8 mouse cellular contexts compared by ENCODE assay signal in genomic region chr2:166712310-166712709, GRCm38 (mm10). TPM values are rescaled to one million over a fixed set of nuclear protein-coding genes. Genes with fewer than 3 reads are reported as not detected.
A peak's percentile ranks its signal among the peaks of the same experiment; 100 is the strongest.
DNase-seq lines count a peak whose midpoint lies in the region; ATAC-seq and TF ChIP-seq lines count a peak whose summit lies in the region.

No protein-coding gene starts in this region.

- no peaks in the 10 kb centered on the region for H3K4me1 ChIP-seq in brown adipose tissue, adult 24 weeks (ENCODE audit: control insufficient read depth, insufficient read depth, insufficient read length, low read length)
- H3K4me1 ChIP-seq in hindbrain, embryonic 15.5 days (replicated peaks), result peaks cover 41% of the 10 kb centered on the region
- H3K4me1 ChIP-seq in midbrain, embryonic 15.5 days, result peaks cover 24% of the 10 kb centered on the region

- peak overlapping the region; percentile 96 for H3K4me3 ChIP-seq in layer of hippocampus, adult 2 months
- peak overlapping the region; percentile 68 for H3K4me3 ChIP-seq in brown adipose tissue, adult 24 weeks (ENCODE audit: insufficient read depth, low read depth, low read length)
- H3K4me3 ChIP-seq in hindbrain, embryonic 15.5 days, result peak overlapping the region; percentile 79
- peak overlapping the region; percentile 76 for H3K4me3 ChIP-seq in midbrain, embryonic 15.5 days

- peak in 1 of 2 experiments; percentile 35 for DNase-seq in layer of hippocampus, adult 2 months (ENCODE audit: low spot score in 2 of 2)
- no peak for DNase-seq in layer of hippocampus, adult 9-10 months (ENCODE audit: low spot score)
- no peak for DNase-seq in adrenal gland, postnatal 4 days (ENCODE audit: low spot score in 2 of 2)
- no peak for DNase-seq in cerebellum, adult 8-10 months
- DNase-seq in c-Kit-positive CD71-positive TER-119-positive erythroid progenitor cells, embryonic 14.5 days (ENCODE audit: low spot score), result no peak

- no peaks in the 10 kb centered on the region for H3K36me3 ChIP-seq in hindbrain, embryonic 15.5 days
- H3K36me3 ChIP-seq in midbrain, embryonic 15.5 days (replicated peaks), result no peaks in the 10 kb centered on the region

- peak overlapping the region; percentile 48; the same call in 1 of the 2 replicates for H3K9ac ChIP-seq in hindbrain, embryonic 15.5 days
- H3K9ac ChIP-seq in midbrain, embryonic 15.5 days, result peak overlapping the region; percentile 44; the same call in 1 of the 2 replicates

- H3K4me2 ChIP-seq in hindbrain, embryonic 15.5 days, result peak overlapping the region; percentile 65
- H3K4me2 ChIP-seq in midbrain, embryonic 15.5 days, result peak overlapping the region; percentile 66

- no peak for ATAC-seq in hindbrain, embryonic 15.5 days (ENCODE audit: low FRiP score, low read depth)
- no peak for ATAC-seq in midbrain, embryonic 15.5 days (replicated peaks)

- under 1% methylated on average over 4 of the region's 4 CpGs for WGBS in hindbrain, embryonic 15.5 days
- WGBS in midbrain, embryonic 15.5 days, result 0% methylated on average over 4 of the region's 4 CpGs

- no peaks in the 10 kb centered on the region for H3K9me3 ChIP-seq in hindbrain, embryonic 15.5 days
- no peaks in the 10 kb centered on the region for H3K9me3 ChIP-seq in midbrain, embryonic 15.5 days

- peak overlapping the region; percentile 89 for H3K27ac ChIP-seq in layer of hippocampus, adult 2 months
- H3K27ac ChIP-seq in brown adipose tissue, adult 24 weeks (replicated peaks; ENCODE audit: low read depth, low read length), result no peak overlapping the region
- peak overlapping the region; percentile 74 for H3K27ac ChIP-seq in hindbrain, embryonic 15.5 days (replicated peaks)
- 0 out of 2 replicates have a peak overlapping the region, but pooled peaks have one; percentile 48 for H3K27ac ChIP-seq in midbrain, embryonic 15.5 days

- H3K27me3 ChIP-seq in hindbrain, embryonic 15.5 days, result 0 out of 2 replicates have a peak, but pooled peaks cover 6% of the 10 kb centered on the region
- H3K27me3 ChIP-seq in midbrain, embryonic 15.5 days (replicated peaks), result no peaks in the 10 kb centered on the region

- TF ChIP-seq CTCF in layer of hippocampus, adult 2 months (conservative IDR thresholded peaks at IDR 0.05), result no peak

RNA-seq across cellular contexts. Expression of gene Prex1, which starts 1.3 kb away (rescaled TPM):
- total RNA-seq in layer of hippocampus, adult 2 months (2021), result 10 to 100 TPM; 69.9 to 71.3 TPM
- 2.3 and 4.0 TPM in 2 replicates for polyA plus RNA-seq in brown adipose tissue, adult 24 weeks (2012; ENCODE audit: insufficient read depth, insufficient read length, missing spikeins)
- polyA plus RNA-seq in hindbrain, embryonic 15.5 days (2015; fragmentation: Nextera tagmentation; extraction: Ambion mirVana), result 27.0 and 27.4 TPM in 2 replicates
- 20.6 and 22.0 TPM in 2 replicates for polyA plus RNA-seq in midbrain, embryonic 15.5 days (2015; fragmentation: Nextera tagmentation; extraction: Ambion mirVana)
- total RNA-seq in adrenal gland, postnatal 4 days (2021), result 10 to 100 TPM; 20.9 to 21.2 TPM
